Mouse (Mus musculus): ENCODE results near the gene Olfr669. TPM values are rescaled to one million over a fixed set of nuclear protein-coding genes. Genes with fewer than 3 reads are reported as not detected.
"Not testable (repeated sequence)": the region's sequence is repeated elsewhere in the genome, so short reads cannot be mapped to it uniquely, and the experiment has no call there.

Gene Olfr669
- polyA plus RNA-seq (2012; fragmentation: generic; extraction: Trizol) = not detected

DNA sequence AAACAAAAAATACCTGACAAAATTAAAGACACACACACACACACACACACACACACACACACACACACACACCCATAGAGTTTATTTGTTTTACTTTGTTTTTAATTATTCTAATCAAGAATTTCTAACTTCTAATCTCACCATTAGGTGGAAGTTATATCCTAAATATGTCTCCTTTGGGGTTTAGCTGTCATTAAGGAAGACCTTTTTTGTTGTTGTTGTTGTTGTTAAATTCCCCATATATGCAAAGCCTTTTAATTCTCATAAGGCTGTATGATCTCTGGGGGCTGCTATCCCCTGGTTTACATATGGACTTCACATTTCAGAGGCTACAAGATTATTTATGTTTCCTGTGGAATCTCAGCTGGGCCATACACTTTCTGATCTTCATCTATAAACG lies at the start of gene Olfr669:
Gene Olfr669 (plus strand): TSS at position 301 of the 400 bp plus-strand sequence.
- no peak within 1 kb of the TSS for H3K4me2 ChIP-seq (ENCODE audit: low read depth)
- no peak within 1 kb of the TSS for H3K4me3 ChIP-seq
- no peaks in the 10 kb centered on the region for H3K27me3 ChIP-seq (ENCODE audit: control insufficient read depth, insufficient read depth, insufficient read length)
- no peaks in the 10 kb centered on the region for H3K36me3 ChIP-seq (ENCODE audit: control insufficient read depth, insufficient read depth)
- no peaks in the 10 kb centered on the region for H3K79me2 ChIP-seq (ENCODE audit: control insufficient read depth, insufficient read depth)
- TF ChIP-seq CEBPB (IDR thresholded peaks at IDR 0.05; ENCODE audit: insufficient read depth, poor library complexity, severe bottlenecking) = no peak
- TF ChIP-seq USF1 (IDR thresholded peaks at IDR 0.05; ENCODE audit: low read depth) = no peak
- TF ChIP-seq SRF (IDR thresholded peaks at IDR 0.05; ENCODE audit: control insufficient read depth, insufficient read length, low read depth) = no peak
- TF ChIP-seq E2F4 (IDR thresholded peaks at IDR 0.05; ENCODE audit: insufficient read depth) = no peak
- no peak for TF ChIP-seq POLR2AphosphoS2 (IDR thresholded peaks at IDR 0.05; ENCODE audit: insufficient read length, low read depth)
- TF ChIP-seq REST (IDR thresholded peaks at IDR 0.05; ENCODE audit: insufficient read depth, insufficient read length) = no peak
- no peak for TF ChIP-seq MAX (IDR thresholded peaks at IDR 0.05; ENCODE audit: low read depth)
- TF ChIP-seq MYOG (IDR thresholded peaks at IDR 0.05; ENCODE audit: control insufficient read depth in 1 of 3, insufficient read depth in 1 of 3, insufficient read length in 2 of 3, low read depth in 2 of 3) = no peak
- no peak for TF ChIP-seq TCF3 (IDR thresholded peaks at IDR 0.05; ENCODE audit: insufficient read length, low read depth)
- no peak for TF ChIP-seq MYOD1 (IDR thresholded peaks at IDR 0.05; ENCODE audit: control insufficient read depth in 1 of 3, insufficient read length in 2 of 3, low read depth in 2 of 3)
- no peak within 1 kb of the TSS for H3ac ChIP-seq (ENCODE audit: control insufficient read depth, insufficient read length)

DNA sequence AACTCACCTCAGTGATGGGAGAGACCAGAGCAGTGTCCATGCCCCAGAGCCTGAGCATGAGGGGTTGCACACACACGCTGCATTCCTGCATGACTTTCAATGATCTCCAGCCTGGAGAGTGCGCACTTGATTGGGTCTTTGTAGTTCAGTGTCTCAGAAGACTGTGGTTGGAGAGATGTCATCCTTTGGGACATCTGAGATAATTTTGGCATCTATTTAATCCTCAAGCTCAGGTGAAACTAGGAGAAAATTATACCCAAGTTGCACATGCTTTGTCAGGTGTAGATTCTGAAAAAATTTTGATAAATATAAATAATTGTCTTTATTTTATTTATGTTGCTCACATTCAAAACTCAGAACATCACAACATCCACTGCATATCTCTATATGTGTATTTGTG lies 38.2 kb upstream of the Olfr669 start, which contains the start of gene Olfr666:
Gene Olfr666 (minus strand): TSS at position 101 of the 400 bp plus-strand sequence.
- no peak for TF ChIP-seq TCF12 (IDR thresholded peaks at IDR 0.05; ENCODE audit: insufficient read depth, poor library complexity, severe bottlenecking)
- TF ChIP-seq CEBPB (IDR thresholded peaks at IDR 0.05; ENCODE audit: insufficient read depth, poor library complexity, severe bottlenecking) = no peak
- TF ChIP-seq TCF3 (IDR thresholded peaks at IDR 0.05; ENCODE audit: insufficient read length, low read depth) = no peak
- no peak for TF ChIP-seq REST (IDR thresholded peaks at IDR 0.05; ENCODE audit: insufficient read depth, insufficient read length)
- TF ChIP-seq E2F4 (IDR thresholded peaks at IDR 0.05; ENCODE audit: insufficient read depth) = no peak
- no peak within 1 kb of the TSS for H3K4me2 ChIP-seq (ENCODE audit: low read depth)
- H3K4me3 ChIP-seq = no peak within 1 kb of the TSS
- H3K79me2 ChIP-seq (ENCODE audit: control insufficient read depth, insufficient read depth) = no peaks in the 10 kb centered on the region
- no peak within 1 kb of the TSS for H3ac ChIP-seq (ENCODE audit: control insufficient read depth, insufficient read length)
- H3K36me3 ChIP-seq (ENCODE audit: control insufficient read depth, insufficient read depth) = no peaks in the 10 kb centered on the region
- no peaks in the 10 kb centered on the region for H3K27me3 ChIP-seq (ENCODE audit: control insufficient read depth, insufficient read depth, insufficient read length)

DNA sequence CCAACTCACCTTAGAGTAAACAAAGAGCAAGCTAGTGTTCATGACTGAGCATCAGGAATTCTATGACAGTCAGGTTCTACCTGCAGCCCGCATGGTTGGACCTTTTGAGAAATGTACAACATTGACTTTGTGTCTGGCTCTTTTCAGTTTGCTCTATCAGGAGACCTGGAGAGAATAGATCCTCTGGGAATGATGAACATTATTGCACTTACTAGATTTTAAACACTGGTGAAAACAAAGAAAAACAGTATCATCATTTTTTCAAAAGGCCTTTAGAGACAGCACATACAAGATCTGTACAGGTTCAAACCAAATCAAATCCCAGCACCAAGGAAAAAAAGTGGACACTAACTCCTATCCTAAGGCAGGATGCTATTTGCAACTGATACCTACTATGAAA lies 12.7 kb upstream of the Olfr669 start, which contains the start of gene Olfr667:
Gene Olfr667 (minus strand): TSS at position 101 of the 400 bp plus-strand sequence.
- TF ChIP-seq E2F4 (IDR thresholded peaks at IDR 0.05; ENCODE audit: insufficient read depth) = no peak
- TF ChIP-seq MYOG (IDR thresholded peaks at IDR 0.05; ENCODE audit: control insufficient read depth in 1 of 3, insufficient read depth in 1 of 3, insufficient read length in 2 of 3, low read depth in 2 of 3) = no peak
- no peak for TF ChIP-seq TCF12 (IDR thresholded peaks at IDR 0.05; ENCODE audit: insufficient read depth, poor library complexity, severe bottlenecking)
- no peak for TF ChIP-seq REST (IDR thresholded peaks at IDR 0.05; ENCODE audit: insufficient read depth, insufficient read length)
- no peak for TF ChIP-seq POLR2AphosphoS2 (IDR thresholded peaks at IDR 0.05; ENCODE audit: insufficient read length, low read depth)
- no peak within 1 kb of the TSS for H3ac ChIP-seq (ENCODE audit: control insufficient read depth, insufficient read length)

DNA sequence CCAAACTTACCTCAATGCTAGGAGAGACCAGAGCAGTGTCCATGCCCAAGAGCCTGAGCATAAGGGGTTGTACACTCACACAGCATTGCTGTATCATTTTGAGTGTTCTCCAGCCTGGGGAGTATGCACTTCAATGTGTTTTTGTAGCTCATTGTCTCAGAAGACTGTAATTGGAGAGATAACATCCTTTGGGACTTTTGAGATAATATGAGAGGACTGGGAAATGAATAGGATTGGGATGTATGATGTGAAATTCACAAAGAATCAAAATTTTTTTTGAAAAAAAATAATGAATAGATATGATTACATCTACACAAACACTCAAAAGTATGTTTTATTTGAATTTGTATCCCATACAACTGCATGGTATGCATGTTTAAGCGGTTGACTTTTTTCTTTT lies 6.1 kb upstream of the Olfr669 start, which contains the start of gene Olfr668:
Gene Olfr668 (minus strand): TSS at position 101 of the 400 bp plus-strand sequence.
- Histone ChIP-seq H3K4me2 (ENCODE audit: low read depth) (no peak within 1 kb of the TSS), H3K79me2 (ENCODE audit: control insufficient read depth, insufficient read depth) (no peaks in the 10 kb centered on the region), H3K36me3 (ENCODE audit: control insufficient read depth, insufficient read depth) (no peaks in the 10 kb centered on the region), H3K27me3 (ENCODE audit: control insufficient read depth, insufficient read depth, insufficient read length) (no peaks in the 10 kb centered on the region), H3ac (ENCODE audit: control insufficient read depth, insufficient read length) (no peak within 1 kb of the TSS), H3K4me3 (no peak within 1 kb of the TSS)
- TF ChIP-seq E2F4 (IDR thresholded peaks at IDR 0.05; ENCODE audit: insufficient read depth) (no peak), SRF (IDR thresholded peaks at IDR 0.05; ENCODE audit: control insufficient read depth, insufficient read length, low read depth) (no peak), POLR2AphosphoS2 (IDR thresholded peaks at IDR 0.05; ENCODE audit: insufficient read length, low read depth) (no peak), REST (IDR thresholded peaks at IDR 0.05; ENCODE audit: insufficient read depth, insufficient read length) (no peak), MYOD1 (IDR thresholded peaks at IDR 0.05; ENCODE audit: control insufficient read depth in 1 of 3, insufficient read length in 2 of 3, low read depth in 2 of 3) (no peak), MYOG (IDR thresholded peaks at IDR 0.05; ENCODE audit: control insufficient read depth in 1 of 3, insufficient read depth in 1 of 3, insufficient read length in 2 of 3, low read depth in 2 of 3) (no peak), TCF3 (IDR thresholded peaks at IDR 0.05; ENCODE audit: insufficient read length, low read depth) (no peak), POLR2A (IDR thresholded peaks at IDR 0.05; ENCODE audit: insufficient read length, low read depth) (no peak), TCF12 (IDR thresholded peaks at IDR 0.05; ENCODE audit: insufficient read depth, poor library complexity, severe bottlenecking) (no peak), USF1 (IDR thresholded peaks at IDR 0.05; ENCODE audit: low read depth) (no peak), MAX (IDR thresholded peaks at IDR 0.05; ENCODE audit: low read depth) (no peak)

More for the DNA sequence above, 12.7 kb upstream of the Olfr669 start, which contains the start of gene Olfr667:
- Histone ChIP-seq H3K36me3 (ENCODE audit: control insufficient read depth, insufficient read depth) (no peaks in the 10 kb centered on the region), H3K4me2 (ENCODE audit: low read depth) (no peak within 1 kb of the TSS), H3K79me2 (ENCODE audit: control insufficient read depth, insufficient read depth) (no peaks in the 10 kb centered on the region), H3K27me3 (ENCODE audit: control insufficient read depth, insufficient read depth, insufficient read length) (no peaks in the 10 kb centered on the region), H3K4me3 (no peak within 1 kb of the TSS)

DNA sequence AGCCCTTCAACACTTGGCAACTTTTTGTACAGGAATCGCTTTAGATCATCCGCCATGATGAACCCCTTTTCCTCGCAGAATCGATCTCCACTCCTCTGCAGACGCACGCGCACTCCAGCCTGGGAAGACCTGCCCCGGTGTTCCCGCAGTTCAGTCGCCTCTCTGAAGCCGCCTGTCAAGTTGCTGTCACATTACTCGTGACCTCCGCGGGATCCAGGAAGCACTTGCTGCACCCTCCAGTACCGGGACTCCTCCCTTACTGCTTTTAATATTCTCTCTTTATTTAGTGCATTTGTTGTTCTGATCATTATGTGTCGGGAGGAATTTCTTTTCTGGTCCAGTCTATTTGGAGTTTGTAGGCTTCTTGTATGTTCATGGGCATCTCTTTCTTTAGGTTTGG lies 16.2 kb downstream of the Olfr669 start:
- not testable (repeated sequence) for H3K36me3 ChIP-seq (ENCODE audit: control insufficient read depth, insufficient read depth); H3K79me2 ChIP-seq (ENCODE audit: control insufficient read depth, insufficient read depth); H3ac ChIP-seq (ENCODE audit: control insufficient read depth, insufficient read length); H3K4me2 ChIP-seq (ENCODE audit: low read depth); H3K4me3 ChIP-seq; H3K27me3 ChIP-seq (ENCODE audit: control insufficient read depth, insufficient read depth, insufficient read length)
